Mouse (Mus musculus) C2C12 (cell line): Measurements from ENCODE around the gene Krtap27-1. TPM values are rescaled to one million over a fixed set of nuclear protein-coding genes. Genes with fewer than 3 reads are reported as not detected.

Source experiments
- H3K27me3 ChIP-seq: one replicate; pipeline ENCODE4 v1.6.1; 2011; ENCODE audit not compliant: control insufficient read depth, insufficient read depth, insufficient read length
- H3K36me3 ChIP-seq: one replicate; pipeline ENCODE4 v1.6.1; 2011; ENCODE audit not compliant: control insufficient read depth, insufficient read depth
- H3K4me3 ChIP-seq: one replicate; pipeline ENCODE4 v1.5.1; 2011; ENCODE audit warnings: mild to moderate bottlenecking, control low read depth; ENCODE audit not compliant: poor library complexity, insufficient read depth, severe bottlenecking
- H3K79me2 ChIP-seq: one replicate; pipeline ENCODE4 v1.6.1; 2011; ENCODE audit not compliant: control insufficient read depth, insufficient read depth
- H3K79me3 ChIP-seq: one replicate; pipeline ENCODE4 v1.6.1; 2011; ENCODE audit warnings: low read depth, control low read depth
- H3ac ChIP-seq: one replicate; pipeline ENCODE3; 2011; ENCODE audit warnings: low read depth; ENCODE audit not compliant: control insufficient read depth, insufficient read length
- CEBPB ChIP-seq: IDR thresholded peaks from one replicate; pipeline ENCODE4 v1.6.1; 2011; ENCODE audit warnings: low read depth, mild to moderate bottlenecking, control low read depth, moderate library complexity
- CTCF ChIP-seq: IDR thresholded peaks from one replicate; pipeline ENCODE4 v1.5.1; 2011; ENCODE audit not compliant: control insufficient read depth, insufficient read depth, insufficient read length
- FOSL1 ChIP-seq: IDR thresholded peaks from one replicate; pipeline ENCODE4 v1.8.0; 2011; ENCODE audit warnings: mild to moderate bottlenecking, low read length; ENCODE audit not compliant: poor library complexity, insufficient read depth, severe bottlenecking
- MAX ChIP-seq: IDR thresholded peaks from one replicate; pipeline ENCODE4 v1.6.1; 2011; ENCODE audit warnings: mild to moderate bottlenecking, control low read depth
- MYOD1 ChIP-seq: IDR thresholded peaks from one replicate; pipeline ENCODE4 v1.6.1; 2011; ENCODE audit warnings: low read depth; ENCODE audit not compliant: control insufficient read depth, insufficient read length
- MYOG ChIP-seq: IDR thresholded peaks from one replicate; pipeline ENCODE4 v1.6.1; 2011; ENCODE audit not compliant: control insufficient read depth, insufficient read length; ENCODE audit errors: extremely low read depth
- USF1 ChIP-seq: IDR thresholded peaks from one replicate; pipeline ENCODE4 v1.6.1; 2011; ENCODE audit warnings: low read depth, mild to moderate bottlenecking, control low read depth, moderate library complexity
- polyA plus RNA-seq: library from polyadenylated mRNA; unstranded; fragments of >200 nt; fragmentation: generic; extraction: Trizol; gene quantifications from one replicate; pipeline ENCODE4 v1.2.1, GENCODE M21; 2012; ENCODE audit warnings: missing spikeins

Gene Krtap27-1
- polyA plus RNA-seq, 1 experiment, result not detected

GRCm38 (mm10) chr16:88651082-88651481 is 20.4 kb downstream of the Krtap27-1 start:
- Histone ChIP-seq H3K4me3 (no peak overlapping the region), H3K79me2 (no peaks in the 10 kb centered on the region), H3ac (no peak overlapping the region), H3K36me3 (no peaks in the 10 kb centered on the region), H3K27me3 (no peaks in the 10 kb centered on the region), H3K79me3 (no peaks in the 10 kb centered on the region)
- TF ChIP-seq CTCF (no peak), MAX (no peak), CEBPB (no peak), MYOD1 (no peak), MYOG (no peak), FOSL1 (no peak), USF1 (no peak)

GRCm38 (mm10) chr16:88647358-88647846 is 24.1 kb downstream of the Krtap27-1 start, which contains the start of gene Krtap26-1:
Krtap26-1 (minus strand) TSS chr16:88647796.
- Histone ChIP-seq H3K36me3 (no peaks in the 10 kb centered on the region), H3ac (no peak within 1 kb of the TSS), H3K4me3 (no peak within 1 kb of the TSS), H3K79me3 (no peaks in the 10 kb centered on the region), H3K79me2 (no peaks in the 10 kb centered on the region), H3K27me3 (no peaks in the 10 kb centered on the region)
- TF ChIP-seq MYOD1, result no peak

GRCm38 (mm10) chr16:88646366-88647111 is 24.9 kb downstream of the Krtap27-1 start:
- no peak overlapping the region for H3ac ChIP-seq
- no peaks in the 10 kb centered on the region for H3K79me3 ChIP-seq
- no peaks in the 10 kb centered on the region for H3K36me3 ChIP-seq
- H3K27me3 ChIP-seq, result no peaks in the 10 kb centered on the region
- no peaks in the 10 kb centered on the region for H3K79me2 ChIP-seq
- H3K4me3 ChIP-seq, result no peak overlapping the region
- no peak for TF ChIP-seq CTCF
- TF ChIP-seq USF1, result no peak
- no peak for TF ChIP-seq CEBPB

- Histone ChIP-seq H3K79me2 (no peaks in the 10 kb centered on the region), H3K79me3 (no peaks in the 10 kb centered on the region), H3K27me3 (no peaks in the 10 kb centered on the region), H3K4me3 (no peak overlapping the region), H3K36me3 (no peaks in the 10 kb centered on the region), H3ac (no peak overlapping the region)
- TF ChIP-seq CTCF, result no peak
- no peak for TF ChIP-seq MYOG
- TF ChIP-seq FOSL1, result no peak
- TF ChIP-seq USF1, result no peak
- TF ChIP-seq MYOD1, result no peak
- TF ChIP-seq CEBPB, result no peak
- TF ChIP-seq MAX, result no peak
Observed at GRCm38 (mm10) chr16:88640053-88640452, 31.4 kb downstream of the Krtap27-1 start.

GRCm38 (mm10) chr16:88635142-88635541 is 36.3 kb downstream of the Krtap27-1 start:
- Histone ChIP-seq H3K4me3 (no peak overlapping the region), H3K27me3 (no peaks in the 10 kb centered on the region), H3K79me3 (no peaks in the 10 kb centered on the region), H3K36me3 (no peaks in the 10 kb centered on the region), H3K79me2 (no peaks in the 10 kb centered on the region), H3ac (no peak overlapping the region)
- TF ChIP-seq FOSL1, result no peak
- TF ChIP-seq USF1, result no peak
- no peak for TF ChIP-seq CEBPB
- no peak for TF ChIP-seq MAX
- TF ChIP-seq CTCF, result no peak
- no peak for TF ChIP-seq MYOD1
- TF ChIP-seq MYOG, result no peak

GRCm38 (mm10) chr16:88631474-88631873 is 40.0 kb downstream of the Krtap27-1 start:
- Histone ChIP-seq H3K27me3 (no peaks in the 10 kb centered on the region), H3ac (no peak overlapping the region), H3K36me3 (no peaks in the 10 kb centered on the region), H3K4me3 (no peak overlapping the region), H3K79me3 (no peaks in the 10 kb centered on the region), H3K79me2 (no peaks in the 10 kb centered on the region)
- TF ChIP-seq MAX (no peak), FOSL1 (no peak), CTCF (no peak), USF1 (no peak), MYOG (no peak), MYOD1 (no peak), CEBPB (no peak)
